Mouse (Mus musculus) frontal cortex, postnatal 25 days (tissue): ENCODE data around the gene Rab3il1.
"Not testable (repeated sequence)": the region's sequence is repeated elsewhere in the genome, so short reads cannot be mapped to it uniquely, and the experiment has no call there.

Experiments used
- DNase-seq, 2 experiments: peaks; one replicate each; pipeline ENCODE4 v3.0.0; 2022; ENCODE audit warnings: low spot score in 2 of 2

Gene Rab3il1

DNA sequence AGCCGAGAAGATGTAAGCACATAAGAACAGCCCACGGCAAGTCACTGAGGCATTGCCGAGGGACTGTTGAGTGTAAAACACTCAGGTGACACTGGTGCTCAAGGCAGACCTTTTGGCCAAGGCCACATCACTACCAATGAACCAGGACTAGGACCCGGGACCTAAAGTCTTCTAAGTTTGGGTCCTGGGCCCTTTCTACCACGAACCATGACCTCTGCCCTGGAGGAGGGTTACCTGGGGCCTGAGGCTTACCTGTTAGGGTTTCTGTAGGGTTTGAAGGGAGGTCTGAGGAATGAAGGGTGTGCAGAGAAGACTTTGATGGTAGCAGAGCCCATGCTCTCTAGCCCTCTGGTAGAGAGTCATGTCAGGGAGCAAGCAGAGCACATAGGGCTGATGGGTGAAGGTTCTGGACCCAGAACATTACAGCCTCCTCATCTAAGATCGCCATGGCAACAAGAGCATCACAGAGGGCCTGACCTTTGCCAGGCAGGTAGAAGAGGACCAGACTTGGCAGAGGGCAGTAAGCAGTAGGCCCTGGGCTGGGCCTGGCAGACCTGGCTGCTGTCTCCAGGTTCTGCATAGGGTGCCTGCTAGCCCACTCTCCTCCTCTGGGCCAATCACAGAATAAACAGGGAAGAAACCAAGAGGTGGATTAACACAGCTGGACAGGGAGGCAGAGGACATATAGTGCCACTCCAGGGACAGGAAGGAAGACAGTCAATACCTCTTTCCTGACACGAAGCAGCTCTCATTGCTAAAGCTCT, at the start of gene Rab3il1, which contains the start of gene Best1:
Rab3il1 (plus strand) TSS at position 464 of the 764 bp plus-strand sequence.
Best1 (minus strand) TSS at position 428 of the 764 bp plus-strand sequence.
- DNase-seq = no peak

DNA sequence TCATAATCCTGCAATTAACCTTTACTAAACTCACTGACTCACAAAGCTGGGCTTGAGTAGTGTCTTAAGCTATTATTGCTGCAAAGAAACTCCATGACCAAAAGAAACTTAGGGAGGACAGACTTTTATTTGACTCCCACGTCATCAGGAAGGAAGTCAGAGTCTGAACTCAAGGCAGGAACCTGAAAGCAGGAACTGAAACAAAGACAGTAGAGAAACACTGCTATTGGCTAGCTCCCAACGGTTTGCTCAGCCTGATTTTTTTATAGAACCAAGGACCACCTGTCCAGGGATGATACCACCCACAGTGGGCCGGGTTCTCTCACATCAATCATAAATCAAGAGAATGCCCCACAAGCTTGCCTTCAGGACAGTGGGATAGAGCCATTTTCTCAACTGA, 49.1 kb upstream of the Rab3il1 start:
- DNase-seq = no peak

DNA sequence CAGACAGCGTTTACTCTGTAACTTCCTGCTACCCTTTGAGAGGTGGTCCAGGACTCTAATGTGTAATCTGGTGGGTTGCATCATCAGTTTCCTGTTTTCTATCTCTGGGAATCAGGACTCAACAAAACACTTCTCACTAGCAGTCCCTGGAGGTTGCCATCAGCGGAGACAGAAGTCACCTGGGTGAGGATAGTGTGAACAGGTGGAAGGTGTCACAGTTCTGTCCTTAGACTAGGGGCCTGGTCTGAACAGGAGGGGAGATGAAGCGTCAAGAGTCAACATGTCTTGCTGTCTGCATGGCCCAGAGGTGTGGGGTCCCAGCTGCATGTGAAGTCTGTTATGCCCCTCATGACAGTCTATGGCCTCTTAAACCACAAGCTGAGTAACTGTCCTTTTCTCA, 48.6 kb upstream of the Rab3il1 start:
- no peak for DNase-seq

DNA sequence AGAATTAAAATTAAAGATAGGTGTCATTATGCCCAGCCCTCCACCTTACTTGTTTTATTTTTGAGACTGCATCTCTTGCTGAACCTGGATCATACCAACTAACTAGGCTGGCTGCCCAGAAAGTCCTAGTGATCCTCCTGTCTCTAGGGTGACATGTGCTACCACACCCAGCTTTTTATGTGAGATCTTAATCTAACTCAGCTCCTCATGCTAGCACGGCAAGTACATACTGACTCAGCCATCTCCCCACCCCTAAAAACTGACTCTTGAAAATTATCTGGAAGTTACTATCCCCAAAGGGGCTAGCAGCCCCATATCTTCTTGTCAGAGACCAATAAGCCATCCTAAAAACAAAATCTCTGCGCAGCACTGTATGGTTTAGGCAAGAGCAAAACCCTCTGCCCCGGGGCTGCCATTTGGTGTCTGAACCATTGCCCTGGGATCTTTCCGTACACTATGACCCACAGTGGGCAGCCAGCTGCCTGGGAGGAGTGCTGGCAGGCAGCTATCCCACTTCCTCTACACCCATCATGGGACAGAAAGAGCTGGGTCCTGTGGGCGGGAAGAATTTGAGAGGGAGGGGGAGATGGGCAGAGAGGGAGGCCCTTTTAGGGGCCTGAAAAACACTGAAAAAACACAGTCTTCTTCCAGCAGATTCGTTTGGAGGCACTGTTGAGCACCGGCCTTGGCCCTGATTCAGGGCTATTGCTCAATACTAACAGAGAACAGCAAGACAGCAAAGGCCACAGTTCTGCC, 47.2 kb upstream of the Rab3il1 start:
- DNase-seq = peak in 1 of 2 experiments; percentile 33

DNA sequence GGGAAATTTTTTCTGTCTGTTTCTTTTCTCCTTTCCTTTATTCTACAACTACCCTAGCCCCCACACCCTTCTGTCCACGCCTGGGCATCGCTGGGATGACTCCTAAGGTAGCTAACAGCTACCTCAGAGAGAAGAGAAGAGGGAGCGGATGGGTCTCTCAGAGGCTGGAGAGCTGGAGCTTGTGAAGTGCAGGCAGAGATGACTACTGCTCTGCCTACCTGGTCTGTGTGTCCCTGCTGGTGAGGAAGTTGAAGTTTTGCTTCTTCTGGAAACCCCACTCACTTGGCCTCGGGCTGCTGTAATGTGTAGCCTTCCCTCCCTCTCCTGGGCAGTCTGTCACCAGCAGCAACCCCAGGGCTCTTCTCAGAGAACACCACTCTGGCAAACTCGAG, 46.7 kb upstream of the Rab3il1 start:
- no peak for DNase-seq

DNA sequence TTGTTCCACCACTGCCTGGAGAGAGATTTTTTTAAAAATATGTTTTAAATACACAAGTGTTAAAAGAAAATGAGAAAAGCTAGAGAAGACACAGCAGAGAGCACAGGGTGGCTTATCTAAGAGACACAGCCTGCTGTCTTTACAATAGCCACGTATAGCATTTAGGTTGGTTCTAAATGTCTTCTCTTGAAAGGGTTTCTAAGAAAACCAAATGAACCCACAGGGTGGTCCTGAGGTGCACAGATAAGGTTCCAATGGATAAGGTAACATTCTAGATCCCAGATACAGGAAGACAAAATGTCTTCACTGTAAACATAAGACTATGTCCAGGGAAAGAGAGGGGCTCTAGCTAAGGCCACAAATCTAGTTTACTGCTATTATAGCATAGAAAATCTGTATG, 46.0 kb upstream of the Rab3il1 start:
- no peak for DNase-seq

DNA sequence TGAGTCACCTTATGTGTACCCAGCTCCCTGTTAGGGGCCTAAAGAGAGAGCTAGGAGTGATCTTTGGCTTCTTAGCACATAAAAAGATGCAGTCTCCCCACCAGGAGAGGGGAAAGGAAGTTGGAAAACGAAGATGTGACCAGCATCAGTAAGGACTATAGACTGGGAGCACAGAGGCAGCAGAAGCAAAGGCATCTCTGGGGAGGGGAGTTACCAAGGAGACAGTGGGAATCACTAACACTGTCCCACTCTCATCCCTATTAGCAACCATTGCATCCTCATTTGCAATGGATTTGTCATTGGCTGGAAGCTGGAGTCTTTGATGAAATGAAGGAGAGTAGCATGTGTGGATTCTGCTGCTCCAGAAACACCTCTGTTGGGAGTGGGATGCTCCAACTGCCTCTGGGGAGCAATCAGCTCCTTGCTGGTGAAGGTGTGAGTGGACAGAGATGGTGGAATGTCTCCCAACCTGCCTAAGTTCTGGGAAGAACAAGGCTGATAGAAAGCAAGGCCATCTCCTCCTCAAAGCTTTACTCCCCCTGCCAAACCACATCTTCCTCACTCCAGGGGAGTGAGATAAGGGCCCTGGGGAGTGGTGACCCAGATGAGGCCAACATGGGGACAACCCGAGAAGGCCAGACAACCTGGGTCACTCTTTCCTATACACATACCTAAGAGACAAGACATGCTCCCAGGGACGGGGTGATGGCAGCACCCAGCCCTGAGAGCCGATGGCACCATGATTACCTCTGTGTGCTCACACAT, 44.7 kb upstream of the Rab3il1 start:
- DNase-seq = no peak

DNA sequence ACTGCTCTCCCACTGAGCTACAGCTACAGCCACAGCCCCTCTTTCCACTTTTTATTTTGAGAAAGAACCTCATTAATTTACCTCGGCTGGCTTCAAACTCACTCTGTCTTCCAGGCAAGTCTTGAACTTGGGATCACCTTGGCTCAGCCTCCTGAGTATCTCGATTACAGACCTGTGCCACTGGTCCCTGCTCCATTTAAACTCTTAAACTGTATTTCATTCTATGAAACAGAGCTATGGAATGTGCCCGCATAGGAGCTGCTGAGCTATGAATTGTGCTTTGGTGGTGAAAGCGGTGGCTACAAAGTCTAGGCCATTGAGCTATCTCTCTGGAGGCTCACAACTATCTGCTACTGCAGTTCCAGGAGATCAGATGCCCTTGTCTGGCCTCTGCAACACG, 43.5 kb upstream of the Rab3il1 start:
- DNase-seq = no peak

DNA sequence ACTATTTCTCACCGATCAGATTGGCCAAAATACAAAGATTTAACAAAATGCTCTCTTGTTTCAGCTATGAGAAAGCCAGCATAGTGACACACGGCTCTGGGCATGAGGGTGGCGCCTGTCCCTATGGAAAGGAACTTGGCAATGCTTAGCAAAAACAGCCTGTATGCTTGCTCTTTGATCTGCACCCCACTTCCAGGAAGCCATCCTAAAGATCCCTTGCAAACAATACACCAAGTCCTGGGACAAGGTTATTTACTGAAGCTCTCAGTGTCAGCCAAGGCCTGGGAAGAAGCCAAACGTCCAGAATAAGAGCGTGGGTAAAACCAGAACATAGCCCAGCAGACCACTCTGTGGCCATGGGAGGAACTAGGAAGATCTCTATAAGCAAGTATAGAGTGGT, 40.7 kb upstream of the Rab3il1 start:
- no peak for DNase-seq

DNA sequence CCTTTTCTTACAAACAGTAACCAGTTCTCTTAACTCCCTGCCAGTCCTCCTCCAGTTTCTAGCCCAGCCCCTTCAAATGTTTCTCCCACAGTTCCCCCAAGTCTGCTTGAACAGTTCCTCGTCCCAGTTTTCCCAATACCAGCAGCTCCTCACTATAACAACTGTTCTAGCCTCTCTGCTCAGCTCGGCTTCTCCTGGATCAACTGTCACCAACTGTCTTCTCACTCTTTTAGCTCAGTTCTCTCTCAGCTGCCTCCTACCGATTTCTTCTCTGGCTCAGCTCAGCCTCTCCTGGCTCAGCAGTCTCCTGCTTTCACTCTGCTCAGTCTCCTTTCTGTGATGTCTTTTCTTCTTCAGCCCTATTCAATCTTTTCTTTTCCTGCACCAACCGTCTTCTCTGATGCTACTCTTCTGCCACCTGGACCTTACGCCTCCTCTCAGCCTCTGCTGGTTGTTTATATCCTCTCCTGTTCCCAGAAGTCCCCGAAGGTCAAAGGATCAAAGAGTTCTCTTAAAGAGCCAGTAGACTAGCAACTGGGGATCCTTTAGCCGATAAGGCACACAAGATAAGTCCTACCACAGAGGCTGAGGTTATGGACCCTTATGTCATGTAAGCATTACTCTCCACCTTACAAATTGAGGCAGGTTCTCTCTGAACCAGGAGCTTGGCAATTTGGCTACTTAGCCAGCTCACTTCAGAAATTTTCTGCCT, 37.1 kb upstream of the Rab3il1 start:
- peak in 1 of 2 experiments; percentile 34 for DNase-seq

DNA sequence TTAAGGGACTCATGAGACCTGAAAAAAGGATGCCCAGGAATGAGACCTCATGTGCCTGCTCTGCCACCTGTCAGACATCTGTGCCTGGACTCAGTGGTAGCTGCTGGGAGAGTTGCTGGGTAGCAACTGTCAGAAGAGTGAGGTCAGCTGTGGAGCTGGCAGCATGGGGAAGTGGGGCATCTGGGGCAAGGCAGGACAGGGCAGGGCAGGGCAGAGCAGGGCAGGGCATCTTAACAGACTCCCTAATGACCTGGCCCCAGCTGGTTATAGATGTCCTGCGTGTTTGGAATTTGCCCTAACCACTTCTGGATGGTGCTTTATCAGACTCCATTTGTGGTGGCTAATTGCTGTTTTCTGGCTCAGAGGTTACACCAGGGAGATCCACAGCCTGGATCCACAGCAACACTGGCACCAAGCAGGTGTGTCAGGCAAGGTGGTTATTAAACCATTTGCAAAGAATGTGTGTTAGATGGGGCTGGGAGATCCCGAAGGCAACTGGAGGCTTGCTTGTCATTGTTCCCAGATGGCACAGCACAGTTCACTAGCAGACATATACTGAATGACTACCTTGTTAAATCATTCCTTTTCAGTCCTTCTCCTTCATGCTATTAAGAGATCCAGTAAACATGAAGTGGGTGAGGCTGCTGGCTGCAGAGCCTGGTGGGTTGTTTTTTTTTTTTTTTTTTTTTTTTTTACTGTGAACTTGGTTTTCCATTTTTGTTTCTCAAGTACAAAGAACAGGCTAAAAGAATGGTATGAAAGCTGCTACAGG, 35.2 kb upstream of the Rab3il1 start:
- no peak for DNase-seq

DNA sequence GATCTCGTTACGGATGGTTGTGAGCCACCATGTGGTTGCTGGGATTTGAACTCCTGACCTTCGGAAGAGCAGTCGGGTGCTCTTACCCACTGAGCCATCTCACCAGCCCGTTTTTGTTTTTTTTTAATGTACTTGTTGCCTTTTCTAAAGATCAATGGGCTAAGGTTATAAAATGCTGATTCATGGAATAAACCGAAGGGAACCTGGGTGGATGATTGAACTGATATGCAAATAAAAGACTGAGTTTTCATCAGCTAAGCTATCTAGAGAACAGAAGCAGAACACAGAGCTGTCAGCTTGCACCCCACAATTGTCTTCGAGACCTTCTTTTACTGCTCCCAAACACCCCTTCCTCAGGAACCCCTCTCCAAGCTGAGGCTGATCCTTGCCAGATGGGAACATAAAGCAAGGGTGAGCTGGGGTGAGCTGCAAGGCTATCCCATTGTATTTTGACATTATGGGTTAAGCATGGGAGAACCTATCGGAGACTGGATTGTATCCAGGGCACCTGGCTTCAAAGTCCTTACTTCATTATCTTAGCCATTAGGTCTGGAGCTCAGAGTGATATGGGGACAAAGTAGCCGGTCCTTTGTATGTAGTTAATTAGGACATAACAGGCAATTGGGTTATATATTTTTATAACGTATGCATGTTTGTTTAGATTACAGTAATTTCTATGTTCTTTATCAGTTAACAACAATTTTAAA, 33.2 kb upstream of the Rab3il1 start:
- DNase-seq = no peak

DNA sequence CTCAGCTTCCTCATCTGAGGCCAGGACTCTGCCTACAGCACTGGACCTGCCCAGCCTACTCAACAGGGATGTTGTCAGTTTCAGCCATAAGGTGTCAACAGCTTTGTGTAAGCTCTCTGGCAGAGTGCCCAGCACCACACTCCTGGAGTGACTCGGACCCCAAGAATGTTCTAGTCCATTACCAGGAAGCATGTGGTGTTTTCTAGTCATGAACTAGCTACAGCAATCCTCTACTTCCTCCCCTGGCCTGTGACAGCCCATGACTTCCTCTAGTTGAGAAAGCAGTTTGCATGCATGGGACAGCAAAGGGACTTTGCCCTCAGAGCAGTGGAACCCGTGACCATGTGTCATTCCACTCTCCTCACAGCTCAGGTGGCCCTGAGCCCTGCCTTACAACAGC, 26.6 kb upstream of the Rab3il1 start:
- not testable (repeated sequence) for DNase-seq

DNA sequence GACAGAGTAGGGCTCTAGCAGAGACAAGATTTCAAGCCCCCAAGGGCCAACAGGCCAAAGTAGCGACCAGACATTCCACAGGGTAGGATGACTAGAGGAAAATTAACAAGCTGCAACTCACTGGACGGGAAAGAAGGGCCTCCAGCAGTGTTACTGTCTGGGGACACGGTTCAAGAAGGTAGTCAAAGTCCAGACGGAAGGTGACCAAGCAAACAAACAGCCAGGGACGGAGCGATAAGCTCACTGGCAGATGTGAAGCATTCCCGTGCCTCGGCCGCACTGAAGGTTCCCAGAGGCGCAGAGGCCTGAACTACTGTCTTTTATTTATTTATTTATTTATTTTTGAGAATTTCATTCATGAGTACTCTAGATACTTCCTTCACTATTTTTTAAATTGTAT, 24.4 kb upstream of the Rab3il1 start:
- DNase-seq = no peak

DNA sequence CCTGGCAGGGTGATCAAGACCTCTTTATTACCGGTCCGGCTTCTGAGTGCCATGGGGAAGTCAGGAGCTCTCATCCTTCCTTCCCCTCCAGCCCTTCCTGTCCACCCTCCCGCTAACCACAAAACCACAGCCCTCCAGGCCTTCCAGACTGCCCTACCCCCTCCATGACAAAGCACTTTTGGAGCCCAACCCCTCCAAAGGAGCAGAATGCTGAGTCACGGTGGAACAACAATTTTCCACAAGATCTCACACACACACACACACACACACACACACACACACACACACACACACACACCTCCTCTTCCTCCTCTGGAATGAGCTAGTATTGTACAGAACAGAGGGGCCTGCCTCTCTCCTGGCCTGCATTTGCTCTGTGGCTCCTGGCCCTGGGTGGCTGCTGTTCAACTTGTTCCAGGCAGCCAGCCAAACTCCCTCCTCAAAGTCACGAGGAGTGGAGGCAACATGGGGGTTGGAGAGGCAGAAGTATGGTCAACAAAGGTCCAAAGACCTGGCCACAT, 23.0 kb upstream of the Rab3il1 start:
- no peak for DNase-seq

DNA sequence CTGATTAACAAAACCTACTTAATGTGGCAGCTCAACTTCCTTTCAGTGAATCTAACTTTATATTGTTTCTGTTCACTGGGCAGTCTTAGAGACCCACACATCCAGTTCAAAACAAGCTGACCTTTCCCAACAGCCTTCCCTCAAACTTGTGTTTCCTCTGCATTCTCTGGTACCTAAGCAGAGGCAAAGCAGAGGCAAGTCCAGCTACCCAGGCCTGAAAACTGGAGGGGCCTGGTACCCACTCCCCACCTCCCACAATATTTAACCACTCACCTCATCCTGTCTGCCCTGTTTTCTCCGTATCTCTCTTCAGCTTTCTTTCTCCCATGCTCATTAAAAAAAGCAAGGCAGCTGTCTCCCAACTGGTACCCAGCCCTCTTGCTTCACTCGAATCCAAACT, 22.3 kb upstream of the Rab3il1 start:
- DNase-seq = no peak

DNA sequence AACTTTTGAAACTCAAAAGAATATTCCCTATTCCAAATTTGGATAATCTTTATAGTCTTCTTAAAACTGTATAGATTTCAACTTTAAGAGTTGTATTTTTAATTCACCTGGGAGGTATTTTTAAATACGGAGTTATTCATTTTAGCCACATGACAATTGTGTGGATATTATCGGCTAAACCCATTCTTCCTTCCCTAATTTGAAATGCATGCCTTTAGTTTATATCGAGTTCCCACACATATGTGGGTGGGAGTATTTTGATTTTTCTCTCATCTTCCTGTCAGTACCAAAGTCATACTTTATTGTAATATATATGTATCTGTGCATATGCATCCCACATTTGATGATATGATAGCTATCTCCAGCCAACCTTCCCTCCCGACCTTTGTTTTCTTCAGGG, 21.2 kb upstream of the Rab3il1 start, which contains the start of gene Fth1:
Fth1 (plus strand) TSS at position 341 of the 400 bp plus-strand sequence.
- DNase-seq = no peak

DNA sequence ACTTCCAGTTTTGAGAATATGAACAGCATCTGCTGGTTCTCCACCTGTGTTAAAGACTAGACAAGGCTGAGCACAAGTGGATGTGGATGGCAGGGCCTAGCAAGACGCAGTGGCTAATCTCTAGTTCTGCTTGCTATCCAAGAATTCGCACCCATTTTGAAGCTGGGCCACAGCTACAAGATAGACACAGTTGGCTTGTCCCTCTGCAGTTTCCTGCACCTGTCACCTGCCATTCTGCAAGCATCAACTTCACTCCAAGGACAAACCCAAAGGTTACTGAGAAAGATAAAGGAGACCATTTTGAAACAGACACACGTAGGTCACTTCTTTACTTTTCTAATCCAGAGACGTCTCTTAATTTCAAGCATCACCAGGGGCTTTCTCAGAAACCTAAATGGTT, 19.8 kb upstream of the Rab3il1 start:
- DNase-seq = no peak

DNA sequence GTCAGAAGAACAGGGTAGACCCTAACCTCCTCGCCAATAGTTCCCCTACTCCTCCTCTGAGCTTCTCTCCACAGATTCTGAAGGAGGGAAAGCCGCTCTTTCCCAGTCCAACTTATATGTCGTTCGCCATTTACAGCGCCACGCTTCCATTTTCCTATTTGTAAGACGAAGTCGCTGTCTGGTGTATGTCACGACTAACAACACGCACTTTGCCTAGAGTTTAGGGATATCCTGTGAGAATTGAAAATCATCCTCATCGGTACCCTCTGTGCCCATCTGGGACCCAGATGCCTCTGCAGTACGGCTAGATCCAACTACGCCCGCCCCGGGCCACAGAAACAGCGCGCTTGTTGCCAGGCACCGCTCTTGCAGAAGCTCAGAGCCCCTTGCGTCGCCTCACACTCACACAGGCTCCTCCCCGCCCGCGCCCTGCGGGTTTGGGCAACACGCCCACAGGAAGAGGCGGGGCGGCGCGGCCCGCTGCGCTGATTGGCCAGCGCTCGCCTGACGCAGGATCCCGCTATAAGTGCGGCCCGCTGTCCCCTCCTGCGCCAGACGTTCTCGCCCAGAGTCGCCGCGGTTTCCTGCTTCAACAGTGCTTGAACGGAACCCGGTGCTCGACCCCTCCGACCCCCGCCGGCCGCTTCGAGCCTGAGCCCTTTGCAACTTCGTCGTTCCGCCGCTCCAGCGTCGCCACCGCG, 19.2 kb upstream of the Rab3il1 start:
- DNase-seq = peak; percentile 89 to 95
